Mouse (Mus musculus): Measurements from ENCODE around the gene Pld2. TPM values are rescaled to one million over a fixed set of nuclear protein-coding genes. Genes with fewer than 3 reads are reported as not detected.

Pld2 gene
- total and polyA plus RNA-seq, 2 experiments from 2014 or later = 17.7 to 64.3 TPM

GRCm38 (mm10) chr11:70571641-70572040 lies 31.8 kb downstream of the Pld2 start:
- Histone ChIP-seq H3K4me2 (ENCODE audit: low read depth, low read length) (no peak overlapping the region), H3K27me3 (ENCODE audit: insufficient read depth, low read length) (no peaks in the 10 kb centered on the region), H3K9ac (replicated peaks; ENCODE audit: low read length) (no peak overlapping the region), H3K4me1 (ENCODE audit: insufficient read depth, low read length) (no peaks in the 10 kb centered on the region; the same call in 1 of the 2 replicates), H3K4me3 (ENCODE audit: low read length) (no peak overlapping the region), H3K9me3 (ENCODE audit: low read length) (no peaks in the 10 kb centered on the region), H3K27ac (no peak overlapping the region), H3K36me3 (ENCODE audit: insufficient read depth, low read length) (no peaks in the 10 kb centered on the region; the same call in 1 of the 2 replicates)
- DNase-seq (ENCODE audit: low spot score) = no peak
- no peak for ATAC-seq
- no peak for TF ChIP-seq CTCF (IDR thresholded peaks at IDR 0.05; ENCODE audit: low read depth)
- 88% methylated on average over 1 of the region's 1 CpGs for WGBS

GRCm38 (mm10) chr11:70572348-70572902 lies 32.6 kb downstream of the Pld2 start:
- H3K27ac ChIP-seq = no peak overlapping the region
- no peaks in the 10 kb centered on the region; the same call in 1 of the 2 replicates for H3K4me1 ChIP-seq (ENCODE audit: insufficient read depth, low read length)
- H3K27me3 ChIP-seq (ENCODE audit: insufficient read depth, low read length) = no peaks in the 10 kb centered on the region
- no peak overlapping the region for H3K9ac ChIP-seq (replicated peaks; ENCODE audit: low read length)
- 55% methylated on average over 5 of the region's 5 CpGs for WGBS
- no peak for ATAC-seq
- no peak overlapping the region for H3K4me3 ChIP-seq (ENCODE audit: low read length)
- no peak for TF ChIP-seq CTCF (IDR thresholded peaks at IDR 0.05; ENCODE audit: low read depth)
- no peak overlapping the region for H3K4me2 ChIP-seq (ENCODE audit: low read depth, low read length)
- no peaks in the 10 kb centered on the region for H3K9me3 ChIP-seq (ENCODE audit: low read length)
- DNase-seq (ENCODE audit: low spot score) = no peak
- no peaks in the 10 kb centered on the region; the same call in 1 of the 2 replicates for H3K36me3 ChIP-seq (ENCODE audit: insufficient read depth, low read length)

GRCm38 (mm10) chr11:70573872-70574271 lies 34.0 kb downstream of the Pld2 start:
- H3K4me1 ChIP-seq (ENCODE audit: insufficient read depth, low read length) = no peaks in the 10 kb centered on the region; the same call in 1 of the 2 replicates
- no peak overlapping the region for H3K4me2 ChIP-seq (ENCODE audit: low read depth, low read length)
- no peak overlapping the region for H3K9ac ChIP-seq (replicated peaks; ENCODE audit: low read length)
- H3K36me3 ChIP-seq (ENCODE audit: insufficient read depth, low read length) = no peaks in the 10 kb centered on the region
- TF ChIP-seq CTCF (IDR thresholded peaks at IDR 0.05; ENCODE audit: low read depth) = no peak
- H3K27me3 ChIP-seq (ENCODE audit: insufficient read depth, low read length) = no peaks in the 10 kb centered on the region
- WGBS = 50% methylated on average over 6 of the region's 6 CpGs
- DNase-seq (ENCODE audit: low spot score) (no peak), ATAC-seq (no peak)
- no peaks in the 10 kb centered on the region for H3K9me3 ChIP-seq (ENCODE audit: low read length)
- H3K4me3 ChIP-seq (ENCODE audit: low read length) = no peak overlapping the region
- H3K27ac ChIP-seq = peak overlapping the region; percentile 51; the same call in 1 of the 2 replicates

- no peak for TF ChIP-seq CTCF (IDR thresholded peaks at IDR 0.05; ENCODE audit: low read depth)
- no peak for ATAC-seq
Observed at GRCm38 (mm10) chr11:70577201-70577600, 37.3 kb downstream of the Pld2 start.

GRCm38 (mm10) chr11:70578962-70579361 lies 39.1 kb downstream of the Pld2 start:
- H3K4me1 ChIP-seq (ENCODE audit: insufficient read depth, low read length) = no peaks in the 10 kb centered on the region; the same call in 1 of the 2 replicates
- no peak overlapping the region for H3K4me3 ChIP-seq (ENCODE audit: low read length)
- no peak overlapping the region for H3K27ac ChIP-seq
- DNase-seq (ENCODE audit: low spot score) (no peak), ATAC-seq (no peak)
- no peaks in the 10 kb centered on the region for H3K36me3 ChIP-seq (ENCODE audit: insufficient read depth, low read length)
- H3K9me3 ChIP-seq (ENCODE audit: low read length) = no peaks in the 10 kb centered on the region
- 89% methylated on average over 6 of the region's 6 CpGs for WGBS
- TF ChIP-seq CTCF (IDR thresholded peaks at IDR 0.05; ENCODE audit: low read depth) = no peak
- H3K9ac ChIP-seq (replicated peaks; ENCODE audit: low read length) = no peak overlapping the region
- no peaks in the 10 kb centered on the region for H3K27me3 ChIP-seq (ENCODE audit: insufficient read depth, low read length)
- H3K4me2 ChIP-seq (ENCODE audit: low read depth, low read length) = no peak overlapping the region

More at GRCm38 (mm10) chr11:70577201-70577600, 37.3 kb downstream of the Pld2 start:
- Histone ChIP-seq H3K27me3 (ENCODE audit: insufficient read depth, low read length) (no peaks in the 10 kb centered on the region), H3K9ac (replicated peaks; ENCODE audit: low read length) (no peak overlapping the region), H3K27ac (no peak overlapping the region), H3K4me3 (ENCODE audit: low read length) (no peak overlapping the region), H3K4me1 (ENCODE audit: insufficient read depth, low read length) (no peaks in the 10 kb centered on the region; the same call in 1 of the 2 replicates), H3K4me2 (ENCODE audit: low read depth, low read length) (no peak overlapping the region), H3K9me3 (ENCODE audit: low read length) (no peaks in the 10 kb centered on the region), H3K36me3 (ENCODE audit: insufficient read depth, low read length) (no peaks in the 10 kb centered on the region)
- DNase-seq (ENCODE audit: low spot score) = no peak
- 64% methylated on average over 3 of the region's 3 CpGs for WGBS

- DNase-seq (ENCODE audit: low spot score) (no peak), ATAC-seq (no peak)
- TF ChIP-seq CTCF (IDR thresholded peaks at IDR 0.05; ENCODE audit: low read depth) = no peak
- H3K9ac ChIP-seq (replicated peaks; ENCODE audit: low read length) = no peak overlapping the region; the same call in 1 of the 2 replicates
- no peak overlapping the region for H3K4me3 ChIP-seq (ENCODE audit: low read length)
- 0 out of 2 replicates have a peak overlapping the region, but pooled peaks have one; percentile 11 for H3K27ac ChIP-seq
- H3K36me3 ChIP-seq (ENCODE audit: insufficient read depth, low read length) = no peaks in the 10 kb centered on the region
- H3K4me1 ChIP-seq (ENCODE audit: insufficient read depth, low read length) = no peaks in the 10 kb centered on the region; the same call in 1 of the 2 replicates
- no peaks in the 10 kb centered on the region for H3K27me3 ChIP-seq (ENCODE audit: insufficient read depth, low read length)
- no peak overlapping the region for H3K4me2 ChIP-seq (ENCODE audit: low read depth, low read length)
- WGBS = 80% methylated on average over 9 of the region's 9 CpGs
- no peaks in the 10 kb centered on the region for H3K9me3 ChIP-seq (ENCODE audit: low read length)
Observed at GRCm38 (mm10) chr11:70579710-70580357, 40.0 kb downstream of the Pld2 start.

GRCm38 (mm10) chr11:70580358-70580720 lies 40.5 kb downstream of the Pld2 start:
- no peaks in the 10 kb centered on the region for H3K27me3 ChIP-seq (ENCODE audit: insufficient read depth, low read length)
- H3K9ac ChIP-seq (replicated peaks; ENCODE audit: low read length) = no peak overlapping the region; the same call in 1 of the 2 replicates
- H3K4me1 ChIP-seq (ENCODE audit: insufficient read depth, low read length) = no peaks in the 10 kb centered on the region; the same call in 1 of the 2 replicates

More at GRCm38 (mm10) chr11:70580358-70580720, 40.5 kb downstream of the Pld2 start:
- H3K4me2 ChIP-seq (ENCODE audit: low read depth, low read length) = no peak overlapping the region
- WGBS = 69% methylated on average over 5 of the region's 5 CpGs
- no peak overlapping the region for H3K4me3 ChIP-seq (ENCODE audit: low read length)
- DNase-seq (ENCODE audit: low spot score) (no peak), ATAC-seq (no peak)
- peak overlapping the region; percentile 11; the same call in 1 of the 2 replicates for H3K27ac ChIP-seq
- no peaks in the 10 kb centered on the region for H3K36me3 ChIP-seq (ENCODE audit: insufficient read depth, low read length)
- H3K9me3 ChIP-seq (ENCODE audit: low read length) = no peaks in the 10 kb centered on the region
- TF ChIP-seq CTCF (IDR thresholded peaks at IDR 0.05; ENCODE audit: low read depth) = no peak
